Mouse (Mus musculus) gastrocnemius, adult 18-20 months (tissue): Measurements from ENCODE around the gene Ccdc13. TPM values are rescaled to one million over a fixed set of nuclear protein-coding genes. Genes with fewer than 3 reads are reported as not detected.

Source experiments
- DNase-seq: peaks from one replicate; pipeline ENCODE4 v3.0.0; 2021; ENCODE audit warnings: low spot score
- total RNA-seq, 2 experiments: library from RNA; stranded (reverse); gene quantifications; 2 replicates each; pipeline ENCODE4 v1.2.3; 2021

Gene Ccdc13
- total RNA-seq, 2 experiments from 2014 or later, result 0.17 TPM; not detected in 1

- no peak for DNase-seq
These were observed 31.7 kb downstream of the Ccdc13 start for GRCm38 (mm10) chr9:121807546-121807945.

- DNase-seq, result no peak
These were observed 36.5 kb downstream of the Ccdc13 start for GRCm38 (mm10) chr9:121802747-121803146.

GRCm38 (mm10) chr9:121798887-121799520, 40.3 kb downstream of the Ccdc13 start:
- no peak for DNase-seq

GRCm38 (mm10) chr9:121797722-121798121, 41.5 kb downstream of the Ccdc13 start:
- DNase-seq, result no peak

- no peak for DNase-seq
These were observed 44.2 kb downstream of the Ccdc13 start for GRCm38 (mm10) chr9:121794972-121795539.

GRCm38 (mm10) chr9:121791757-121792521, 47.3 kb downstream of the Ccdc13 start, which contains the start of gene Hhatl:
Gene Hhatl (minus strand): TSS chr9:121792507.
- peak; percentile 81 for DNase-seq

- DNase-seq, result peak; percentile 93
These were observed 48.1 kb downstream of the Ccdc13 start for GRCm38 (mm10) chr9:121791206-121791605.

GRCm38 (mm10) chr9:121786359-121786758, 52.9 kb downstream of the Ccdc13 start:
- DNase-seq, result no peak

- DNase-seq, result no peak
These were observed 54.0 kb downstream of the Ccdc13 start for GRCm38 (mm10) chr9:121785261-121785660.

- no peak for DNase-seq
These were observed 54.5 kb downstream of the Ccdc13 start for GRCm38 (mm10) chr9:121784801-121785200.

GRCm38 (mm10) chr9:121778066-121778624, 61.1 kb downstream of the Ccdc13 start:
- no peak for DNase-seq

- peak; percentile 82 for DNase-seq
These were observed 61.7 kb downstream of the Ccdc13 start, which contains the start of gene Klhl40 for GRCm38 (mm10) chr9:121777484-121778065. Gene Klhl40 (plus strand): TSS chr9:121777607.

GRCm38 (mm10) chr9:121776511-121776910, 62.8 kb downstream of the Ccdc13 start:
- DNase-seq, result peak; percentile 69

GRCm38 (mm10) chr9:121775951-121776350, 63.3 kb downstream of the Ccdc13 start:
- no peak for DNase-seq

GRCm38 (mm10) chr9:121772412-121772811, 66.8 kb downstream of the Ccdc13 start:
- no peak for DNase-seq

- no peak for DNase-seq
These were observed 74.0 kb downstream of the Ccdc13 start for GRCm38 (mm10) chr9:121765166-121765855.

GRCm38 (mm10) chr9:121763716-121764115, 75.5 kb downstream of the Ccdc13 start:
- no peak for DNase-seq

GRCm38 (mm10) chr9:121762761-121763160, 76.5 kb downstream of the Ccdc13 start:
- no peak for DNase-seq

GRCm38 (mm10) chr9:121762248-121762647, 77.0 kb downstream of the Ccdc13 start:
- DNase-seq, result peak; percentile 63

GRCm38 (mm10) chr9:121761787-121762186, 77.5 kb downstream of the Ccdc13 start:
- DNase-seq, result no peak

GRCm38 (mm10) chr9:121761091-121761665, 78.1 kb downstream of the Ccdc13 start:
- no peak for DNase-seq
